Mouse (Mus musculus) kidney, adult 9 months (tissue): Measurements from ENCODE around the gene Oaz2.
"Not testable (repeated sequence)": the region's sequence is repeated elsewhere in the genome, so short reads cannot be mapped to it uniquely, and the experiment has no call there.

Experiments
- DNase-seq: peaks from one replicate; pipeline ENCODE4 v3.0.0; 2022

Oaz2 gene

DNA sequence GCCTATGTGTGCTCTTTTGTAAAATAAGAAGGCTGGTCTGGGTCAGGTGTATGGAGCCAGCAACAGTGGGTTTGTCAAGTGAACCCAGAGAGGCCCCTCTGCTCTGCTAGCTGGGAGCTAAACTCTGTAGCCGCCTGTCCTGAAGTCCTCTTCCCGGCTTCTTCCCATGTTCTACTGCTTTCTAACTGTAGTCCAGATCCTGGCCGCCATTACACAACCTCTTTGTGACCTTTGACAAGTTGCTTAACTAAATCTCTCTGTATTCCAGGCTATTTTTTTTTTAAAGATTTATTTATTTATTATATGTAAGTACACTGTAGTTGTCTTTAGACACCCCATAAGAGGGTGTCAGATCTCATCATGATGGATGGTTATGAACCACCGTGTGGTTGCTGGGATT lies 14.1 kb upstream of the Oaz2 start:
- no peak for DNase-seq

DNA sequence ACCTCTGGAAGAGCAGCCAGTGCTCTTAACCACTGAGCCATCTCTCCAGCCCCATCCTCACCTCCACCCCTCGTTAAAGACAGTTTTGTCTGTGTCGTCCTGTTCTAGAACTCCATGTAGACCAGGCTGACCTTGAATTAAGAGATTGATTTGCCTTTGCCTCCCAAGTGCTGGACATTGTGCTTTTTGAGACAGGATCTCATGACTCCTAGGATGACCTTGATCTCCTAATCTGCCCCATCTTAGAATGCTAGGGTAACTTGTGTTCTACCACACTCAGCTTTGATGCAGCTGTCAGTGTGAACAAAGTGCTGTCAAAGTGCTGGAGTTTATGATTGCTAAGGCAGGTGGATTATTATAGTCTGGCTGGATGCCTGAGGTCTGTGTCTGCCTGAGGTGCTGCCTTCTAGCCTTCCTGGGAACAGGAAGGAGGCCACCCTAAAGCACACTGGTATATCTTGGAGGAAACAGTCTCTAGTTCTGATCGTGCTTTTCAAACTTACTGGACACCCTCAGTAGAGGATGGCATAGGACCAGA lies 13.0 kb upstream of the Oaz2 start:
- no peak for DNase-seq

DNA sequence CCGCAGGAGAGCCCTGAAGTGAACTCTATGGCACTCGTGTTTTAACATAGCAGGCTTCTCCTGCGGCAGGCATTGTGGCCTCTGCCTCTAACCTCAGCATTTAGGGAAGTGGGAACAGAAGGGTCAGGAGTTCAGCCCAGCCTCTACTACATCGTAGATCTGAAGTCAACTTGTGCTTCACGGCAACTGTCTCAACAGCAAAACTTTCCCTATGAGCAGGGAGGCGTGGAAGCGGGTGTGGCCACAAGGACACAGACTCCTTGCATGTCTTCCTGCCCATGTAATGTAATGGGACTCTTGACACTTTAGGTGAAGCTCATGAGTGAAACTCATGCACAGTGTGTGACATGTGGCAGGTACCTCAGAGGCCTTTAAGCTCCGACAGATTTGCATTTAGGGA lies 12.3 kb upstream of the Oaz2 start:
- no peak for DNase-seq

DNA sequence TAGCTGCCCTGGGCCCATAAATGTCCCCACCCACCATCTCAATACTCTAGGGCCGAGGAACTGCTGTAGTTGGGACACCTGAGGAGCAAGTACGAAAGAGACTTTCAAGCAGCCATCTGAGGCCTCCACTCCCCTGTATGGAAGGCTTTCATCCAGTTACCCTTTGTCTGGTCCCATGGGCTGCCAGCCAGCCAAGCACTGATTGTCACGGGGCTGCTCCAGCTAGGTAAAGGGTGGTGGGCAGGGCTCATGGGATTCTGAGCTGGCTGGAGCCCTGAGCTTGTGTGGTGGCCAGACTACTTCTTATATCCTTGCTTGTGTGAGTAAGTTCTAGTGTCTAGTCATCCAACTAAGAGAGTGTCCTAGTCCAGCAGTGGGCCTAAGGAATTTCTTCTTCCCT lies 10.6 kb upstream of the Oaz2 start:
- no peak for DNase-seq

DNA sequence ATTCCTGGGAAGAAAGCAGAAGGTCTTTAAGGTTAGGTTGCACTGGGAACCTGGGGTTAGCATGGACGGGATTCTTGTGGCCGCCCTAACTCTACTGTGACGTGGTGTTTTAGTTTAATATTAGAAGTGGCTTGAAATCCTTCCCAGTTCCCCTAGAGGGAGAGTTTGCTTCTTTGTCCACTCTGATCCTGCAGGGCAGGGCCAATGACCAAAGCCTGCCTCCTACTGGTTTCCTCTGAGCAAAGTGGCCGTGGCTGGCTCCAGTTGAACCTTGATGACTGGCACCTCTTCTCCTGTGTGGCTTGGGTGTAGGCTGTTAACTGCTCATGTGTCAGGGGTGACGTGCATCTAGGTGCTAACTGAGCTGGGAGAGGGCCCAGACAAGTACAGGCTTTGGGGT lies 6.8 kb upstream of the Oaz2 start:
- DNase-seq: peak; percentile 80

- DNase-seq: no peak
These were observed 6.3 kb upstream of the Oaz2 start for GRCm38 (mm10) chr9:65661493-65661892.

- DNase-seq: peak; percentile 82
These were observed 3.6 kb upstream of the Oaz2 start for GRCm38 (mm10) chr9:65664163-65664562.

DNA sequence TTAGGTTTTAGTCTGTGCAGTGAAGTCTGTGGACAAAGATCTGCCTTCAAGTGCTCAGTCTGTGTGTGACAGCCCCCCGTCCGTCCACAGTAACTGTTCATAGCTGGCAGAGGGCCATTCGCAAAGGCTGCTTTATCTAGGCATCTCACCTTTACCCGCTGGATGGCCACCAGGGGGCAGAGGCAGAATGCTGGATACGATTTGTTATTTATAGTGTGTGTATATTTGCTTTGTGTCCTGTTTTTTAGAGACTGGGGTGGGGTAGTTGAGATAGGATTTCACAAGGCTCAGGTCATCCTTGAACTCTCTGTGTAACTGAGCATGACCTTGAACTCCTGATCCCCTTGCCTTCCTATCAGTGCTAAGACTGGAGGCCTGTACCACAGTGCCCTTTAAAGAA lies 1.8 kb upstream of the Oaz2 start:
- DNase-seq: peak; percentile 79

- DNase-seq: peak; percentile 98
These were observed 3.7 kb downstream of the Oaz2 start for GRCm38 (mm10) chr9:65671431-65671931.

- peak; percentile 72 for DNase-seq
These were observed 5.2 kb downstream of the Oaz2 start for GRCm38 (mm10) chr9:65672996-65673395.

DNA sequence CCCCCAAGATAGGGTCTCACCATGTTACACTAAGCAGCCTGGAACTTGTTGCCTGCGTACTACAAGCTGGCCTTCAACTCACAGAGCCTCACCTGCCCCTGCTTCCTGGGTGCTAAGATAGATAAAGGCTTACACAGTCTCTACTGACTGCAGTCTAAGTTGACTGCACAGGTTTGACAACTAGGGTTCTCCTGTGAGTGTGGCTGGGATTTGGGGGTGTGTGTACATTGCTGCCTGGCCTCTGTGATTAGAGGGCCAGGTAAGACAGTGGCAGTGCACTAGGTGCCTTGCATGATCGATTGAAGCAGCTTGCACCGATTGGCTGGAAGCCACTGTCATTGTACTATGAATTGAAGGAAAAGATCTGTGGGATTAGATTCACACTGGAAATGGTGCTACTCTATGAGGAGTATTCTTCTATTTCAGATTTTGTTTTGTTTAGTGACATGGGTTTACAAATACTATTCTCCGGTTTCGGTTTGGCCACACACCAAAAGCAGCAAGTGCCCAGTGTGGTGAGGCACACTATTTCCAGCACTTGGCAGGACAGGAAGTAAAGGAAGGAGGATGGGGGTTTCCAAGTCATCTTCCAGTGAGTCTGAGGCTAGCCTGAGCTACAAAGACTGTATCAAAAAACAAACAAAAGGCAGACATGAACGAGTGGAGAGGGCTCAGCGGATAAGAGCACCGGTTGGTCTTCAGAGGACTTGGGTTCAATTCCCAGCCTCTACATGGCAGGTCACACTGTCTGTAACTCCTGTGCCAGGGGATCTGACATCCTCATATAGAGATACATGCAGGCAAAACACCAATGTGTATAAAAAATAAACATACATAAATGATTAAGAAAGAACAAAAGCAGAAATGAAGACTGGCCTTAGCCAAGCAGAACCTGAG lies 7.9 kb downstream of the Oaz2 start:
- DNase-seq: peak; percentile 43

GRCm38 (mm10) chr9:65676358-65677118 lies 8.7 kb downstream of the Oaz2 start:
- DNase-seq: peak; percentile 98

GRCm38 (mm10) chr9:65677119-65677462 lies 9.3 kb downstream of the Oaz2 start:
- DNase-seq: no peak

- peak; percentile 71 for DNase-seq
These were observed 11.5 kb downstream of the Oaz2 start for GRCm38 (mm10) chr9:65679181-65679761.

DNA sequence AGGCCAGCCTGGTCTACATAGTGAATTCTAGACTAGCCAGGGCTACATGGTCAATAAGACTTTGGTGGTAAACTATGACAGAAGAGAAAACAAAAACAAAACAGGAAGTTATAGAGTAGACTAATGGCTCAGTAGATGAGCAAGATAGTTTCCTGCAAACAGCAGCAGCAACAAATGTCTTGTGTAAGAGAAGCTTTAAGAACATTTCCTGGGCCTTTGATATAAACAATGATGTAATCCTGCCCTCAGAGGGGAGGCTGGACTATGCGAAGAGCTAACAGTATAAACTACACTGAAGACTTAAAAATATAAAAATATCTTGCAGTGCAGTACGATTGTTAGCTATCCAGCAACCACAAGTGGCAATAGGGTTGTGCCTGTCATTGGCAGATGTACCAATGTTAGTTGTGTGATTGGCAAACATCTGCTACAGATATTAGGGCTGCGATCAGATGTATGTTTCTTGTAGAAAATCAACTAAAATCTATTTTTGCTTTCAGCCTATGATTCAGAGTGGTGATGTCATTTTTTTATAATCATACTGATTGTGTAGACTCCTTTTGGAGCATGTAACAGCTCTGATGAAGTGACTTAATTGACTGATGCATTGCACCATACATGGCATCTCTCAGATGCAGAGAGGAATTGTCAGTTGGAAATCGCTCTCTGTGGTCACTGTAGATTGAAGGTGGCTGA lies 13.3 kb downstream of the Oaz2 start:
- no peak for DNase-seq

DNA sequence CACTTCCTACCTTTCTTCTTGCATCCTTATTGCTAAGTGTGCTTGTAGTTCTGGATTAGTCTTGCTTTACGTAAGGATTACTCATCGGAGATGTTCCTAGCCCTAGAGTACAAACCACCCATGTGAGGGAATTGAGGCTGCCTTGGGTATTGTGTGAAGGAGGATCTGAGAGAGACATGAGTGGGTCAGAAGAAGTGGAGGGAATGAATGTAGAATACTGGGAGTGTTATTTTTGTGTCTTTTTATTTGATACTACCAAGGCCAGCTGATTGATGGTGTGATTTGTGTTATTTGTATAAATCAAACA lies 13.8 kb downstream of the Oaz2 start:
- no peak for DNase-seq

GRCm38 (mm10) chr9:65682183-65682582 lies 14.4 kb downstream of the Oaz2 start:
- DNase-seq: no peak

- DNase-seq: peak; percentile 55
These were observed 15.2 kb downstream of the Oaz2 start for GRCm38 (mm10) chr9:65682994-65683393.

DNA sequence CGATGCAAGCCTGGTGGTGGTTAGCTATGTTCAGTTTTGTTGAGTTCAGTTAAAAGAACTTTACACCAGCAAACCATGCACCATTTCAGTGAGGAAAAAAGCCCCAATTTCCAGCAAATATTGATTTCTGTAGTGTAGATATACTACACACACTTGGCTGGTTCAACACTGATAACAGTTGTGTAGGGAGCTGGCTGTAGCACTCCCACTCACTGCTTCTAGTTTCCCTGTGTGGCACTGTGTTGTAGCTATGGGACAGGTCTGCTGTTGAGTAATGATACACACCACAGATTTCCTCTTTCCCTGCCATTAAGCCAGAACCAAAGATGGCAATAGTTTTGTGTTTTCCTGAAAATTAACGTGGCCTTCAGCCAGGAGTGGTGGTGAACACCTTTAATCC lies 16.9 kb downstream of the Oaz2 start:
- no peak for DNase-seq

DNA sequence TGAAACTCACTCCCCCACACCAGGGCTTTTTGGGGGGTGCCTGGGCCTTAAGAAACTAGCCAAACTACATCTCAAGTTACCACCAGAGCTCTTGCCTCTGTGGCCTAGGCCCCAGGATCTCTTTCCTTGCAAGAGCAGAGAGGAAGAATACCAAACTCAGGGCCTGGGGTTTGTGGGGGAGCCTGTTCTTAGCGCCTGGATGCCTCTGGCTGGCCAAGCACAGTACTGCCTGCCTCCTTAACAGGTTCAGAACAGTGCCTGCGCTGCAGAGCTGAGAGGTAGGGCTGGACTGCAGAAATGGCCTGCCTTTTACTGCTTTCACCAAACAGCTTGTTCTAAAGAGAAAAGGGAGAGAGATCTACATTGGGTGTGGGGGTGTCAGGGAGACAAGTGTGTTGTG lies 22.1 kb downstream of the Oaz2 start:
- DNase-seq: not testable (repeated sequence)

GRCm38 (mm10) chr9:65692466-65692865 lies 24.7 kb downstream of the Oaz2 start:
- no peak for DNase-seq

DNA sequence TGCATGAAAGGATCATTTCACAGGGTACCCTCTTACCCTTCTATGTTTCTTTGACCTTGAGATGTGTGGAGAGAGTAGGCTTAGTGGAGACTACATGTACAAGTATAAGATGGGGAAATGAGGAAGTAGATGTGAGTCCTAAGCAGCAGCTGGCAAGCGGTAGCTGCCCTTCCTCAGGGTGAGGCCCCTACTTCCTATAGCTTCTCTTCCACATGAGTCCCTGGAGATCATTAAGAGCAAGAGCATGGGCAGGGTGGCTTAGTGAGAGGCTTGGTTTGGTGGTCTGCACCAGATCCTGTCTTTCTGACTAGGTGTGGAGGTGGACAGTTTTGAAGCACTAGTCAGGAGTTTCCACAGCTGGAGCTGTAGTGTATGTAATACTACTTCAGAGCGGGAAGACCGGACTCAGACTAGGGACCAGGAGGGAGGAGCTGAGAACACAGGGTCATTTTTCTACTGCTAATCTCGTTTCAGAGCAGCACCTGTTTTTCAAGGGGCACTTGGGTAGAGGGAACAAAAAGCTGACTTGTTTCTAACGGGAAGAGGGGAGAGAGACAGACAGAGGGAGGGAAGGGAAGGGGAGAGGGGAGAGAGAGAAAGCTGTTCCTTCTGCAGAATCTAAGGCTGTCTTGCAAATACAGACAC lies 25.3 kb downstream of the Oaz2 start:
- DNase-seq: no peak
